Mouse (Mus musculus) lung, postnatal 14 days (tissue): ENCODE measurements at regions not wholly inside any gene's neighbourhood (a gene's known extent, or its start where the extent isn't known, plus 50 kb on each side); places are given as distances from the start of the nearest gene placed in this dataset.
"Not testable (repeated sequence)": the region's sequence is repeated elsewhere in the genome, so short reads cannot be mapped to it uniquely, and the experiment has no call there.

ENCODE experiments used
- DNase-seq: peaks from one replicate; pipeline ENCODE4 v3.0.0; 2021

DNA sequence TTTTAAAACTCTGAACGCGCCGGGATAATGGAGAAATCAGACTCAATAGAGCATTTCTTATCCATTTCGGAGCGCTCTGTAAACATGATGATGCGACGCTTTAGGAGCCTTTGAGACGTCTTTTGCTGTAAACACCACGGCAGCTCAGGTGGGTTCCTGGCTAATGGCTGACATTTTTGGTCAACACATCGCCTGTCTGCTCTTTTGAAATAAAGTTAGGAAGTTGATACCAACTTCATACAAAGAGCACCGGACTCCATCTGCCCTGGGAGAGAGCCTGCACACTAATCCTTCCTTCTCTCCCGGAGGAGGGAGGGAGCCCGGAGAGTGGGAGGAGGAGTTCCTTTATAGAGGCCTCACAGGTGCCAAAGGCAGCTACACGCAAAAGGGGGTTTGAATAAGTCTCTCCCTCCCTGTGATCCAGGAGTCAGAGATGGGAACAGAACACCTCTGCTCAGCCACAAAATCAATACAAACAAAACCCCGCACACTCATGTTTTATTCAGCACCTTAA lies 63.8 kb upstream of the Srsf6 start:
- no peak for DNase-seq

DNA sequence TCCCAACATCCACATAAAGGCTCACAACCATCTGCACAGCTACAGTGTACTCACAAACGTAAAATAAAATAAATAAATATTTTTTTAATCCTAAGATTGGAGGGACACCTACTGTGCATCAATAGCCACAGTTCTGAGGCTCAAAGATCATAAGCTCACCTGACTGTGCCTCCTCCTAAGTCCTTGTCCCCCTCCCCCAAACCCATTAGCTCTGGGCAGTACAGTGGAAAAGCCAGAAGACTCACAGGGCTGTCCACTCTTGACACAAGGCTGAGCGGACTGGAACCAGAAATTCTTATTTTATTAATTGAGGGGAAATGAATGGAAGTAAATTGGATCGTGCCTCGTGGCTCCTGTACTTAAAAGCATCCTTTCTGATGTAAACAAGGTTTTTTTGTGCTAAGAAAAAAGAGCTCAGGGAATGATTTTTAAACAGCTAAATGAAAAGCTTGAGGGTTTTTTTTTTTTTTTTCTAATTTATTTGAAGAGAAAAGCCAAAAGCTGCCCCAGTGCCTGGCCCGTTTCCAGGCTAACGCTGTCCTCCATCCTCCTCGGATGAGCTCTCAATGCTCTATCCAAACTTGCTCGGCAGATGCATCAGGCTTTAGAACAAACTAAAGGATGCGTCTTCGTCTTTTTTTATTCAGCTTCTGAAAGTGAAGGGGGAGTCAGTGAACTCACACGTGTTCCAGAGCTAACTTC lies 64.6 kb upstream of the Srsf6 start:
- DNase-seq: no peak

DNA sequence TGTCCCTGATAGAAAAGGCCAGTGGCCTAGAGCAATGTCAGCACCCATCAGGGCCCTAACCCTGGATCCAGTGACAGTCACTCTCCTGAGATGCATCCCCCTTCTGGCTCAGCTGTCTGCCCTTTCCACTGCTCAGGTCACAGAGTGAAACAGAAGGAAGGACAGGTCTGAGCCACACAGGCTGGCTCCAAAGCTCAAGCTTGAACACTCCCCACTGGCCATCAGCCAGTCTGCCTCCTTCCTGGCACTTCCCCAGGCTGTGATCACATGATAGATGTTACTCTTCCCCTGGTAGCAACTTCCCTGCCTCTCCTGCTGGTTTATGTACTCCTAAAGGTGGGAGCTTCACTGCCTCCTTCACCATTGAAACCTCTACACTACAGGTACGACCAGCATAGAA lies 66.8 kb upstream of the Srsf6 start:
- DNase-seq: peak; percentile 6

DNA sequence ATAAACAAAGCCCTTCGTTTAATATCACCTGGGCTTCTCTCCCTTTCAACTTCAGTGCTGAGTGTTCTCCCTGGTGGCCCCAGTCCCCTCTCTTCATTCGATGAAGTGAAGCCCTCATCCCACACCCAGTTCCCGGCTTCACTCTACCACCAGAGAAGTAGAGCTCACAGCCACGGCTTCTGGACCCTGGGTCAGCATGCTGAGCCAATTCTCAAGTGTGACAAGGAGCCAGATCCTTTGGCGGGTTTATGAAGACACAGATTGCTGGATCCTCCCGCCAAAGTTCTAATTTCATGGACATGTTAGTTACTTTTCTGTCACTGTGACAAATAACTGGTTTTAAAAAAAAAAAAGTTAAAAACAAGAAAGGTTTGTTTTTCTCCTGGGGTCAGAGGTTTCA lies 76.7 kb upstream of the Srsf6 start:
- no peak for DNase-seq

DNA sequence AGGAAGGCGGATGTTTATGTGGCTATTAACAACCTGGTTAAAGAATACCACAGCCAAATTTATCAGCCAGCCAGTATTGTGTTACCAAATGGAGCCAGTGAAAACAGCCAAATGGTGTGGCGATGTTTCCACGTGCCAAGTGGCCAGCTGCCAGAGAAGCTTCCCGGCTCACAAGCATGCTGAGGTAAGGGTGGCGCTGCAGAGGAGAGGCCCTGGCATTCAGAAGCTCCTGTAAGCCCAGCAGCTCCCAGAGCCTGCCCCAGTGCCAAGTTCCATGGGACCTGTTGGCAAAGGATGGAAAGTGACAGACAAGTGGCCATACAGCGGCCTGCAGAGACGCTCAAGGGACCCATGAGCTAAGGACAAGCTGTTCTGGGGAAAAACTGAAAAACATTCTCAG lies 77.8 kb upstream of the Srsf6 start:
- no peak for DNase-seq

DNA sequence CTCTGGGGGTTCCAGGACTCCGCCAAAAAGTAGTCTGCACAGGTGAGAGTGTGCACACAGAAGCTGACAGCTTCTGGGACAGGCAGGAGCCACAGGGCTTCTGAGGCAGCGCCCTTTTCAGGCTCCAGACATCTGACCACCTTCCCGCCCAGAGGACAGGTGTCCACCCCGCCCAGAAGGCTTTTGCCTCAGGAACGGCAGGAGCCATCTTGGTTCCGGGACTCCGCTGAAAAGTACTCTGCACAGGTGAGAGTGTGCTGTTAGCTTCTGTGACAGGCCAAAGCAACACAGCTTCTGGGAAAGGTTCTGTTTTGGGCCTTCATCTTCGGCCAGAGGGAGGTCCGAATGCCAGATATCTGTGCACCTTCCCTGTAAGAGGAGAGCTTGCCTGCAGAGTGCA lies 89.6 kb upstream of the Srsf6 start:
- DNase-seq: not testable (repeated sequence)

DNA sequence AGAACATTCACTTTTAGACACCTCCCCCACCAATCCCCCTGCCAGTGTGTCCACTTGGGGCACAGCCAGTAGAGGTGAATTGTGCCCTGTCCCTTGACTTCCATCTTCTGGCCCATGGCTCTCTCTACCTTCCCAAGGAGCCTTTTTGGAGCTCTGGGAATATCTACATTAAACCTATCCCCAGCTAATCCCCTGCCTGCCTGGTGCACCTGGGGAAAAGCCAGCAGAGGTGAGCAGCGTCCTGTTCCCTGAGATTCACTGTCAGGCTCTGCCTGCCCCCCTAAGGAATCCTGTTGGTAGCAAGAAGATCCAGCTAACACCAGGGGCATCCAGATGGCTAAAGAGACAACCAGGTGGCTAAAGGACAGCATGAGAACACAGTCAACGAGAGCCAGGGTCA lies 93.6 kb upstream of the Srsf6 start:
- DNase-seq: no peak

DNA sequence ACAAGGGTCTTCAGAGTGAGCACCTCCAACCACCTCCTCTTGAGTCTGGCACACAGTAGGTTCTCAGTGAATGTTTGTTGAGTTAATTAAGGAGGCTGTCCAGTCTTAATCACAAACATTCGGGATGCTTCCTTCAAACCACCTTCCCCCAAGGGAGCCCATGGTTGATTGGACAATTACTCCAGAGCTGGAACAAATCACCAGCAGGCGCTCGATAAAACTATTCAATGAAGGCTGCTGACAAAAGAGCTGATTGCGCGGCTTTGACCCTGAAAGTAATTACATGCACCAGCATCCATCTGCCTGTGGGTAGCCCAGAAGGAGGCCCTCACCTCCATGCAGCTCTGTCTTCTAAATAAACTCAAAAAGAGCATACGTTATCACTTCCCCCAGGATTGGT lies 97.6 kb upstream of the Srsf6 start:
- no peak for DNase-seq

DNA sequence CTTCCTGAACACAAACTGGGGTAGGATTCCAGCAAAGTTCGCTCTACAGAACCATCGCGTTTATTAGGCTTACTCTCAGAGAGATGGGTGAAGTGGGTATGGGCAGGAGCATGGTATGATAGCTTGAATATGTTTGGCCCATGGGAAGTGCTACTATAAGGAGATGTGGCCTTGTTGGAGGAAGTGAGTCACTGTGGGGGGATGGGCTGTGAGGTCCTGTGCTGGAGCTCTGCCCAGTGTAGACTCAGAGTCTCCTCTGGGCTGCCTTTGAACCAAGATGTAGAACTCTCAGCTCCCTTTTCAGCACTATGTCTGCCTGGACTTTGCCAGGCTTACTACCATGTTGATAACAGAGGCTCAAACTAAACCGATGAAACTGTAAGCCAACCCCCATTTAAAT lies 112.5 kb upstream of the Srsf6 start:
- DNase-seq: no peak

DNA sequence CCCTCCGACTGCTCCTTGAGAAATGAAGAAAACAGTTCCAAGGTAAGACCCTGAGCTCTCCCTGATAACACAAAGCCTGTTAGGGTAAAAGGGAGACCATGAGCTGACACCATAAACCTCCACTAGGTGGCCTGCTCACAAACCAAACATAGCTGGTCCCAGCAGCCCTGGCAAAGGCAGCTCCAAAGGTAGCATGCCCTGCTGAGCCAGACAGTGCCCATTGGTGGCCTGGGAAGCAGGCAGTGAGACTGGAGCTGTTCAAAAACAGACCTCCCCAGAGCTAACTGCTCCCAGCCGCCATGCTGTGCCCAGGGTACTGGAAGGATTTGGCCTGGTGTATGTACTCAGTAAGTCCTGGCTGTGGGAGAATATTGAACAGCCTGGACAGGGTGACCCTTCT lies 117.1 kb upstream of the Srsf6 start:
- no peak for DNase-seq

DNA sequence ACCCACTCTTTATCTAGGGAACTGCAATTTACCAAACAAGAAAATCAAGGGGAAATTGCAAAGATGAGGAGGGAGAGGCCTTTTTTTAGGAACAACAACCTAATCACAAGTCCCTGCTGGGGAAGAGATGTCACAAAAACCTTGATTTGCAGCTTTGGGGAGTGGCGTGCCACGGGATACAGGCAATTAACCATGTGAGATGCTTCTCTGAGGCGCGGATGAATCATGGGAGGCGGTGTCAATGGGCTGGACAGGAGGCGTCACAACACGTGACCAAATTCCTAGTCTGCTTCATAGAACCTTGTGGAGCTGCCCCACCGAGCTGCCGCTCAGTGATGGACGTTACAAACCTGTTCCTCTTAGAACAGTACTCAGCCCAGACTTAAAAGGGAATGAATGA lies 123.6 kb upstream of the Srsf6 start:
- DNase-seq: no peak

DNA sequence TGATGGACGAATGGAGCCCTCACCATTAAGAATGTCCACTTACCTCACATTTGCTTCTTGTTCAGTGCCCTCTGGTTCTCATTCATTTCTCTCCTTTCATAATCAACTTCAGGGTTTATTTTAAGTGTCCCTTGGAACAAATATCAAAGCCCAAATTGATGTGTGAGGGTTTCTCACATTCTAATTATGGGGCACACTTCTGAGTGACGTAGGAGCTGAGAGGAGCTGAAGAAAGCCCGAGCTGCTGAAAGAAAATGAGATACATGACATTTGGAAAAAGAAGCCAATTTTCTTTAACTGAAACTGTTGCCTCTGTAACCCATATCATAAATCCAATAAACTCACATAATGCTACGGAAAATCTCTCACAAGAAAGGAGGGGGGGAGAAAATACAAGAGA lies 134.8 kb upstream of the Srsf6 start:
- no peak for DNase-seq

DNA sequence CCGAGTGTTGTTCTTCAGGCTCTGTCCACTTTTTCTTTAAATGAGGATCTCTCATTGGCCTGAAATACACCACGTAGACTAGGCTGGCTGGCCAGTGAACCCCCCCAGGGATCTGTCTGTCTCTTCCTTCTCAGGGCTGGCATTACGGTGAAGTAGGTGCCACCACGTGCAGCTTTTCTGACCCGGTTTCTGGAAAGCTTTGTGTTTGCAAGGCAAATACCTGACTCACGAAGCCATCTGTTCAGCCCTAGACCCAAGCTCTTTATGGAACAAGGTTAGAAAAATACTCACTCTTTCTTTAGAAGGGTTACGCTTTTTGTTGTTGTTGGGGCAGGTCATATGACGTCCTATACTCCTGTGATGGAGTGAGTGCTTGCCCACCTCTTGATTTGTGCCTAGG lies 133.3 kb upstream of the Ptprt start:
- no peak for DNase-seq

DNA sequence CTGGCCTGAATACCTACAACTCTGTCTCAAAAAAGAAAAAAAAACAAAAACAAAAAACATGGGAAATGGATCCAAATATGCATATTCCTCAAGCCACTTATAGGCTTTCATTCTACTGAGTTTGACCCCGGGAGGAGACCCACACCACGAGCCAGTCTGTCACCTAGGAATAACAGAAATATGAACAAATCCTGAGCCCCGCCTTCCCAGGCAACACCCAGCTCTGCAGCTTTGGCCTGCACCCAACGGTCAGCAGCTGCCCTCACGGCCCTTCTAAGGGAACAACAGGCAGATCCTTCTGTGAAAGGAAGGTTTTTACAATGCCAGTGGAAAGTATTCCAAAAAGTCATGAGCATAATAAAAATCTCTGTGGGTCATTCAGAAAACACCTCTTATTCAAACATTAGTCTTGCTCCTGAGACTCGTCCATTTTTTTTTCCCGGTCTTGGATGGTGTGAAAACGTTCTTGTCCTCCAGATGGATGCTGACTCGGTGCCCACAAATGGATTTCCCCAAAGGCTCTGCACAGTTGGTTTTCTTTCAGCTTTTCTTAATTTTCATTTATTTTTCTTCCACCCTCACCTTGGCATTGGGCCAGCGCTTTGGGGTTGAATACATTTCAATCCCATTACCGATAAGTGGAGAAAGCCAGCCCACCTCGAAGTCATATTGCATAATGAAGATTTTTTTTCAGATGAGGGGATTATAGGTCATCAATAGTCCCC lies 130.6 kb upstream of the Ptprt start:
- DNase-seq: peak; percentile 27

DNA sequence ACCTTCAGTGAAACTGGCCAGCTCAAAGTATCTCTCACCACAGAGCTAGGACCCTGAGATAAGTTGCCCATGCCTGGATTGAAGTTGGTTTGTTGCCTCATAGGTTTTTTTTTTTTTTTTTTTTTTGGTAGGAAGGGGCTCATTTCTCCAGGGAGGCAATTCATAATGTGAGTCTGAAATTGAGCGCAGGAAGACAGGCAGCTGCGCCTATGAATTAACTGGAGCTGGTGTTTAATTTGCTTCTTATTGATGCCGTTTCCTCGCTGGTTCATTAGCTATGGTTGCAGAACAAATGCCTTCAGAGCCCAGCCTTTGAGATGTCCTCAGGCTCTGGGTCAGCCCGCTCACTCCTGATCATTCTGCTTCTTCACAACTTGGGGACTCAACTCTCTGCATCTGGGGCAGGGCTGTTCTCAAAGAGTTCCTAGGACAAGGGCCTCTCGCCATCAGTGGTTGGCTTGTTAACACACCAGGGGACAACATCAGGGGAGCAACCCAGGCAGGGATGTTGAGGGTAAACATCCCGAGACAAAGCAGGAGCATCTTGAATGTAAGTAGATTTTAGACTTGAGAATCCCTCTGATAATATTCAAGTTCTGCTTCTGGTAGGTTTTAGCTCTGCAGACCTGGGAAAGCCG lies 123.3 kb upstream of the Ptprt start:
- DNase-seq: no peak

DNA sequence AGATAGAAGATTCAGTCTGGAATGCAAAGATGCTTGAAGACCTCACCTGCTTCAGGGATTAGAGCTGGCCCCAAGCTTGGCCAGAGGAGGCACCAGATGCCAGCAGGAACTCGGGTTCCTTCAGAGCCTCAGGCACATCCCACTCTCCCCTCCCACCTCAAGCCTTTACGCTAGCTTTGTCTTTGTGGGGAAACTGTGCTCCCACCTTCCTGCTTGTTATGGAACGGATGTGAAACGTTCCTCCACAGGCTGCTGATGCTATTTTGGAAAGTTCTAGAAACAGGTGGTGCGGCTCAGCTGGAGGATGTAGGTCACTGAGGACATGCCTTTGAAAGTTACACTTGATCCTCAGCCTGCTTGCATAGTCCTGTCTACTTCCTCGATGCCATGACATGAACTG lies 120.7 kb upstream of the Ptprt start:
- DNase-seq: no peak

DNA sequence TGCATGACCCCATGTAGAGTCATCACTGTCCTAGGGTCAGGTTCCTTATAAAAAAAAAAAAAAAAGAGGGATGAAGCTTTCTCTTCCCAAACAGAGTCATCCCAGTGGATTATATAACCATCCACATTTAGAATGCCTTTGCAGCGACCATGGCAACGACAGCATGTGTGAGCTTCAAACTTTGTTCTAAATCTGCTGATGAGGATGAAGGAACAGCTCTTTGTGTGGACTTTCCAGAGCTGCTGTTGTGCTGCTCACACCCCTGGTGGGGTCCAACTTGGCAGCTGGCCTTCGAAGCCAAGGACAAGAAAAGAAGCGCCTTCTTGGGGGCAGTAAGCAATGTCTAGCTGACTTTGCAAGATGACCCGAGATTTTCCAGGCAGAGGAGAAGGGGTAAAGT lies 115.6 kb upstream of the Ptprt start:
- DNase-seq: no peak

DNA sequence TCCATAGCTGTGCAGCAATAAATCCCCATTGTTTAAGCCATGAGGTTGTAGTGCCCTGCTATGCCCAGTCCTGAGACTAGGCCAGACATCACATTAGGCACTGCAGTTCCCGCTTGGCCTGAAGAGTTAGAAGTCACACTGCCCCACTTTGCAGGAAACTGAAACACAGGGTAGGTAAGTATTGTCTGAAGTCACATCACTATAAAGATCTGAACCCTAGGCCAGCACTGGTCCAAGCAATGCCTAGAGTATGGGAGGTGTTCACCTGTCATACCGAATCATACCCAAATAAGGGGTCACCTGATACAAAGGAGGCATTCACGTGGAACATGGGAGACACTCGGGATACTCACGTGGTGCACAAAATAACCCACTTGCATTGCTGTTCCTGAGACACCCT lies 111.6 kb upstream of the Ptprt start:
- DNase-seq: no peak

DNA sequence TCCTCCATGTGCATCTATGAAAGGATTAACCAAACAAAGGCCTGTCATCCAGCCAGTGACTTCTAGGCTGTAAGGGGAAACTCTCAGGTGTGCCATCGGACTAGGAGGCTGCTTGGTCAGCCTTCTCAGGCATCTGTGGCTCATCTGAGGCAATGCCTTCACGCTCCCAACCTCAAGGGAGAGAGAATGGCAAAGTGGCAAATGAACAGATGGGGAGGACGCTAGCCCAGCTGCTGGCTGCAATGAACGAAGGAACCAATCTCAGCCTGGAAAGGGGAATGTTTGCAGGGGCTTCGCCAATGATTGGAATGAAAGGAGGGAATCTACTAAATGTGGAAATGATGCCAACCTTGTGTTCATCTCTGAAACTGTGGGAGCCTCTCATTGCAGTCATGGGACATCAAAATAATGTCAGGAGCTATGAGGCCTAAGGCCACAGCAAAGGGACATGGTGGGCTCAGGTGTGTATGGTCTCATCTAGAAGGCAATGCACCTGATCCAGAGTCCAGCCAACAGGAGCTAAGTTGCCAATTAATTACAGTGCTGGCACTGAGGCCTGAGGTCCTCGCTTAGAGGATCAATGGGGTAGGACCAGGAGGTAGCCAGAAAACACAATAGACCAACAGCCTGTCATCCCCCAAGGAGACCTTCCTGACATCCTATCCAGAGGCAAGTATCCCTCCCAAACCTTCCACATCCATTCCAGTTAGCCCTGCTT lies 108.9 kb upstream of the Ptprt start:
- no peak for DNase-seq

DNA sequence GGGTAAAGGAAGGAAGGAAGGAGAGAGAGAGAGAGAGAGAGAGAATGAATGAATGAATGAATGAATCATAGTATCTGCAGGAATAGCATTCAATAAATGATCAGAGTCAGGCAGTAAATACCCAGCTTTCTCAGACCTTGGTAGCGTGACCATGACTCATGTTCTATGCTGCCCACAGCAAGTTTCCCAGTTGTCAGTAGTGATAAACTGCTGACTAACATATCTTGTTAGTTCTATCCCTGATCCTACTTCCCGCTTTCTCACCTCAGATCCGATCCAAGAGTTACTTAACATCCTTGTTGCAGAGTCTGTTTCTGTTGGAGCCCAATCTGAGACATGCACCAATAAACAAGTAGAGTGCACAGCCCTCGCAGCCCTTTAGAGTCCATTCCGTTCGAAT lies 103.1 kb upstream of the Ptprt start:
- no peak for DNase-seq

DNA sequence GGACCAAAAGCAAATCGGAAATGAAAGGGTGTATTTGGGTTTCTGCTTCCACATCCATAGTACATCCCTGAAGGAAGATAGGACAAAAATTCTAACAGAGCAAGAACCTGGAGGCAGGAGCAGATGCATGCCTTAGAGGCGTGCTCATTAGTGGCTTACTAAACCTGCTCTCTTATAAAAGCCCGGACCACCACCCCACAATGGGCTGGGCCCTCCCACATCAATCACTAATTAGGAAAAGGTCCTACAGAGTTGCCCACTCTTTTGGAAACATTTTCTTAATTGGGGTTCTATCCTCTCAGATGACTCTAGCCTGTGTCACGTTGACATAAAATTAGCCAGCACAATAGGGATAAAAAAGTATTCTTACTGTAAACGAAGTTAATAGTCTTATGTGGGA lies 79.6 kb upstream of the Ptprt start:
- no peak for DNase-seq

DNA sequence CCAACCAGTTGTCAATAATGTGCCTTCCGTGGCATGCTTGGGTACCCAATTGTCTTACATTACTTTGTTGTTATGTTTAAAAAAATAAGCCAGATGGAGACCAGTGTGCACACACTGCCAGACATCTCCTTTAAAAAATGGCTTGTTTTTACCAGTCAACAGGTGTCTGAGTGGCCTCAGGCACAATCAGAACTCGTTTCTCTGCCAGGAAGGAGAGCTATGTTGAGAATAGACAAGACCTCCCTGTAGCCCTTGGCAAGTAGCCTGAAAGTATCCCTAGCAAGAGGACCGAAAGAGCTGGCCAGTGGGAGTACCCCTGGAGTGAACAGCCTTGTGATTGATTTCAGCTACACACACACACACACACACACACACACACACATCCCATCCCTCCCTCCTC lies 74.8 kb upstream of the Ptprt start:
- no peak for DNase-seq

DNA sequence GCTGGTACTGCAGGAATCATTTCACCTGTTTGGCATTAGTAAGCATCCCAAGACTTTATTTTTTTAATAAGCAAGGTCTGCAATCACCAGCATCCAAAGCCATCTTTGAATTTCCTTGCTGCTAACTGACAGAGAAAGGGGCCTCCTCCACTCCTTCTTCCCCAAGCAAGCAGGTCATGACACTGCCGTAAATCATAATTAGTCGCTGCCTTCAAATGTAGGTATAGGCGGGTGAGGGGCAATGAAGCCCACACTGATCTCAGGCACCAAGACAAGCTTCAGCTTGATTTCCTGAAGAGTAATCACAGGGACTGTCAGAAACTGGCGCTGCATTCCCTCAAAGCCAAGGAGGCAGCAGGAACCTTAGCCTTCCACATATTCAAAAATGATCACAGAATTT lies 73.3 kb upstream of the Ptprt start:
- DNase-seq: no peak

DNA sequence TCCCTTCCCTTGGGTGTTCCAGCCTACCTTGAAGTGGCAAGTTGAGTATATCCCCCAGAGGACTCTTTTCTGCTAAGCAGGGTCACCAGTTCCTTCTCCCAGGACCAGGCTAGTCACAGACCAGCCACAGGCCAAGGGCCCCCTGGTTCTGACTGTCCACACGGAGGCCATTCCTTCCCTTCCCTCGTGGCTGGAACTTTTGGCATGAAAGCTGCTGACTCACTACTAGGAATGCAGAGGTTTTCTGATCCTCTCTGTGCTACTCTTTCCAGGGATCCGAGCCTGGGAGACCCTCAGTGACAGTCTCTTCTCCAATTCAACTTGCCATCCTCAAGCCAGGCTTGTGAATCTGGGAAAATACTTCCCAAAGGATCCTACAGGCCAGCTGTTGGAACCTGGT lies 59.1 kb upstream of the Ptprt start:
- DNase-seq: no peak
